Mouse (Mus musculus): ENCODE results near the gene Tbx3. TPM values are rescaled to one million over a fixed set of nuclear protein-coding genes. Genes with fewer than 3 reads are reported as not detected.

Tbx3 gene
- polyA plus RNA-seq, 1 experiment from 2014 or later, result 12.8 TPM

GRCm38 (mm10) chr5:119686199-119686964, 15.9 kb downstream of the Tbx3 start:
- Histone ChIP-seq H3K27me3 (ENCODE audit: control insufficient read depth, insufficient read depth, low read length) (peaks cover 82% of the 10 kb centered on the region), H3K9me3 (replicated peaks; ENCODE audit: control insufficient read depth, low read length) (no peaks in the 10 kb centered on the region), H3K4me2 (peak overlapping the region; percentile 75), H3K4me3 (ENCODE audit: low read depth, low read length) (peak overlapping the region; percentile 40), H3K9ac (ENCODE audit: low read depth, low read length) (0 out of 2 replicates have a peak overlapping the region, but pooled peaks have one; percentile 34), H3K36me3 (ENCODE audit: control insufficient read depth, insufficient read depth, low read length) (no peaks in the 10 kb centered on the region), H3K27ac (ENCODE audit: low read depth, low read length) (no peak overlapping the region), H3K4me1 (ENCODE audit: control insufficient read depth, insufficient read depth, low read length) (peaks cover 12% of the 10 kb centered on the region)
- WGBS (ENCODE audit: insufficient replicate concordance), result 2% methylated on average over 30 of the region's 30 CpGs
- no peak for ATAC-seq (replicated peaks; ENCODE audit: insufficient number of reproducible peaks, low FRiP score, low TSS enrichment)

DNA sequence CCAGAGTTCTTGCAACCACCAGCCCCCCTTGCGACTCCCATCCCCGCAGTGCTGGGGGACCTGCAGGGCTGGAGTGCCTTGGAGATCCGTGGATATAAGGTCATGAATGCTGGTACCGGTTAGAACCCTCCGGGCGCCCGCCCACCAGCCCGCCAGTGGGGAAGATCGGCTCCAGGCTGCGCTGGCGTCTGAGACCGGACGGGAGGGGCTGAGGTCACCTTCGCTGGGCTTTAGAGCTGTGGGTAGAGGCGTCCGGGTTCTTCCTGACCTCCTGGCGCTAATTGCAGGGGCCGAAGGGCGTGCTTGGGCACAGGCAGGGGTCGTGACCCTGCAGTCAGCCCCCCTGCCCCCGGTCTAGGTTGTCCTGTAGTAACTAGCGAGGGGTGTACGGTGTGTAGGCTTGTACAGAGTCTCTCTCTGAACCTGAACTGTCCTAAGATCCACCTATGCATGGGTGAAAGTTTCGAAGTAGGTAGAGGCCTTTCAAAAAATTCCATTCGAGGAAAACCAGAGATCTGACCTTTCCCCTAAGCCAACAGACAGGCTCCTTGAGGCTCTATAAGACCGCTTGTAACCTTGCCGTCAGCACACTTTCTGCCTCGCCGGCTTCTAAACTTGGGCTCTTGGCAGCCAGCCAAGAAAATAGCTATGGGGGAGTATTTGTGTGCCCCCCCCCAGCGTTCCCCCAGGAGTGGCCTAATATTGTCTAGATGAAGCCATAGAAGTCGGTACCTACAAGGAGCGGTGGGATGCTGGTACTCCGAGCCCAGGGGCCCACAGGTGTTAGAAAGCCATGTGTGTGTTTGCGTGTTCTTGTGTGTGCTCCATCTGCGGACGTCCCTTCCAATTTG, 16.8 kb downstream of the Tbx3 start:
- Histone ChIP-seq H3K4me3 (ENCODE audit: low read depth, low read length) (no peak overlapping the region), H3K4me2 (peak overlapping the region; percentile 75), H3K36me3 (ENCODE audit: control insufficient read depth, insufficient read depth, low read length) (no peaks in the 10 kb centered on the region), H3K9ac (ENCODE audit: low read depth, low read length) (peak overlapping the region; percentile 46; the same call in 1 of the 2 replicates), H3K9me3 (replicated peaks; ENCODE audit: control insufficient read depth, low read length) (no peaks in the 10 kb centered on the region), H3K27me3 (ENCODE audit: control insufficient read depth, insufficient read depth, low read length) (peaks cover 76% of the 10 kb centered on the region), H3K4me1 (ENCODE audit: control insufficient read depth, insufficient read depth, low read length) (peaks cover 12% of the 10 kb centered on the region), H3K27ac (ENCODE audit: low read depth, low read length) (no peak overlapping the region)
- WGBS (ENCODE audit: insufficient replicate concordance), result 5% methylated on average over 36 of the region's 36 CpGs
- ATAC-seq (replicated peaks; ENCODE audit: insufficient number of reproducible peaks, low FRiP score, low TSS enrichment), result 0 out of 2 replicates have a peak, but pooled peaks have one; percentile 32

GRCm38 (mm10) chr5:119687856-119688206, 17.4 kb downstream of the Tbx3 start:
- no peak for ATAC-seq (replicated peaks; ENCODE audit: insufficient number of reproducible peaks, low FRiP score, low TSS enrichment)
- Histone ChIP-seq H3K27ac (ENCODE audit: low read depth, low read length) (no peak overlapping the region), H3K27me3 (ENCODE audit: control insufficient read depth, insufficient read depth, low read length) (peaks cover 70% of the 10 kb centered on the region), H3K36me3 (ENCODE audit: control insufficient read depth, insufficient read depth, low read length) (no peaks in the 10 kb centered on the region), H3K9ac (ENCODE audit: low read depth, low read length) (no peak overlapping the region), H3K4me3 (ENCODE audit: low read depth, low read length) (no peak overlapping the region), H3K9me3 (replicated peaks; ENCODE audit: control insufficient read depth, low read length) (no peaks in the 10 kb centered on the region), H3K4me2 (no peak overlapping the region), H3K4me1 (ENCODE audit: control insufficient read depth, insufficient read depth, low read length) (peaks cover 8% of the 10 kb centered on the region)
- 19% methylated on average over 22 of the region's 22 CpGs for WGBS (ENCODE audit: insufficient replicate concordance)

DNA sequence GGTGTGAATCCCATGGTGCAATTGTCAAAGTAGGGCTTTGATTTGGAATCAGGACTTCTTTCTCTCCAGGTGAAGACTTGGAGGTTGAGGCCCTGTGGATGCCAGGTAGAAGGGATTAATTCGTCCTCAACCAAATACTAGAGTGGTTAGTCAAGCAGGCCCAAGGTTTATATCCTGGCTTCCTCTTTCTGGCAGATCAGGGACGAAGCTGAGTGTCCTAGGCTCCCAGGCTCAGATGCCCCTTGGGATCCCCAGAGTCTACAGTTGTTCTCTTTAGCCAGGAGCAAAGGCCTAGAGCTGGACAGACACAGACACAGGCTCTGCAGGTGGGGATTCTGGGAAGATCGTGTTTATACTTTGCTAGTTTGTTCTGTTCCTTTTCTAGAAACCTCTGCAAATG, 17.8 kb downstream of the Tbx3 start:
- Histone ChIP-seq H3K4me3 (ENCODE audit: low read depth, low read length) (no peak overlapping the region), H3K9ac (ENCODE audit: low read depth, low read length) (no peak overlapping the region), H3K9me3 (replicated peaks; ENCODE audit: control insufficient read depth, low read length) (no peaks in the 10 kb centered on the region), H3K4me1 (ENCODE audit: control insufficient read depth, insufficient read depth, low read length) (peaks cover 8% of the 10 kb centered on the region), H3K27me3 (ENCODE audit: control insufficient read depth, insufficient read depth, low read length) (peaks cover 67% of the 10 kb centered on the region), H3K27ac (ENCODE audit: low read depth, low read length) (no peak overlapping the region), H3K4me2 (no peak overlapping the region), H3K36me3 (ENCODE audit: control insufficient read depth, insufficient read depth, low read length) (no peaks in the 10 kb centered on the region)
- ATAC-seq (replicated peaks; ENCODE audit: insufficient number of reproducible peaks, low FRiP score, low TSS enrichment), result no peak
- WGBS (ENCODE audit: insufficient replicate concordance), result 31% methylated on average over 3 of the region's 3 CpGs

GRCm38 (mm10) chr5:119688914-119689420, 18.5 kb downstream of the Tbx3 start:
- H3K36me3 ChIP-seq (ENCODE audit: control insufficient read depth, insufficient read depth, low read length), result no peaks in the 10 kb centered on the region
- WGBS (ENCODE audit: insufficient replicate concordance), result 36% methylated on average over 8 of the region's 8 CpGs
- H3K4me3 ChIP-seq (ENCODE audit: low read depth, low read length), result no peak overlapping the region
- H3K9ac ChIP-seq (ENCODE audit: low read depth, low read length), result no peak overlapping the region
- no peak overlapping the region for H3K4me2 ChIP-seq
- H3K27me3 ChIP-seq (ENCODE audit: control insufficient read depth, insufficient read depth, low read length), result peaks cover 62% of the 10 kb centered on the region
- no peaks in the 10 kb centered on the region for H3K9me3 ChIP-seq (replicated peaks; ENCODE audit: control insufficient read depth, low read length)
- peaks cover 8% of the 10 kb centered on the region for H3K4me1 ChIP-seq (ENCODE audit: control insufficient read depth, insufficient read depth, low read length)
- no peak overlapping the region for H3K27ac ChIP-seq (ENCODE audit: low read depth, low read length)
- no peak for ATAC-seq (replicated peaks; ENCODE audit: insufficient number of reproducible peaks, low FRiP score, low TSS enrichment)

- no peak overlapping the region for H3K4me2 ChIP-seq
- no peaks in the 10 kb centered on the region for H3K9me3 ChIP-seq (replicated peaks; ENCODE audit: control insufficient read depth, low read length)
- H3K27ac ChIP-seq (ENCODE audit: low read depth, low read length), result no peak overlapping the region
- no peaks in the 10 kb centered on the region for H3K36me3 ChIP-seq (ENCODE audit: control insufficient read depth, insufficient read depth, low read length)
- 43% methylated on average over 3 of the region's 3 CpGs for WGBS (ENCODE audit: insufficient replicate concordance)
- H3K4me1 ChIP-seq (ENCODE audit: control insufficient read depth, insufficient read depth, low read length), result peaks cover 8% of the 10 kb centered on the region
- H3K9ac ChIP-seq (ENCODE audit: low read depth, low read length), result no peak overlapping the region
- ATAC-seq (replicated peaks; ENCODE audit: insufficient number of reproducible peaks, low FRiP score, low TSS enrichment), result no peak
- peaks cover 62% of the 10 kb centered on the region for H3K27me3 ChIP-seq (ENCODE audit: control insufficient read depth, insufficient read depth, low read length)
- H3K4me3 ChIP-seq (ENCODE audit: low read depth, low read length), result no peak overlapping the region
These were observed 19.0 kb downstream of the Tbx3 start for GRCm38 (mm10) chr5:119689501-119689900.

- Histone ChIP-seq H3K4me1 (ENCODE audit: control insufficient read depth, insufficient read depth, low read length) (peaks cover 5% of the 10 kb centered on the region), H3K27ac (ENCODE audit: low read depth, low read length) (no peak overlapping the region), H3K36me3 (ENCODE audit: control insufficient read depth, insufficient read depth, low read length) (no peaks in the 10 kb centered on the region), H3K9me3 (replicated peaks; ENCODE audit: control insufficient read depth, low read length) (no peaks in the 10 kb centered on the region), H3K4me3 (ENCODE audit: low read depth, low read length) (no peak overlapping the region), H3K4me2 (no peak overlapping the region), H3K9ac (ENCODE audit: low read depth, low read length) (no peak overlapping the region), H3K27me3 (ENCODE audit: control insufficient read depth, insufficient read depth, low read length) (peaks cover 52% of the 10 kb centered on the region)
- 1% methylated on average over 13 of the region's 13 CpGs for WGBS (ENCODE audit: insufficient replicate concordance)
- ATAC-seq (replicated peaks; ENCODE audit: insufficient number of reproducible peaks, low FRiP score, low TSS enrichment), result no peak
These were observed 20.6 kb downstream of the Tbx3 start for GRCm38 (mm10) chr5:119691075-119691474.

DNA sequence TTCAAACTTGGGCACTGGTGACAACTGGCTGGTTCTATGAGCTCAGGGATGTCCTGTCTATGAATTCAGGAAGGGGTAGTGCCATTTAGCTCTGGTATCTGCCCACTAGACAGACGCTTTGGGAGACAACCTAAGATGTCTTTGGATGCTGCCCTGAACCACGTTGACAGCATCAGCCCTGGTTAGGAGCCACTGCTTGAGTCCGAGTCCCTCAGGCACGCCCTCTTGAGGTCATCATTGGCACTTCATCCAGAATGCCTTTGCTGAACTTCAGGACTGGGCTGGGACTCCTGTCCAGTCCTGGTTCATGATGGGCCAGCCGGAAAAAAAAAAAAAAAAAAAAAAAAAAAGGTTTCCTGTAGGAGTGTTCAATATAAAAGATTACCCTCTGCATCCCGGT, 22.0 kb downstream of the Tbx3 start:
- 32% methylated on average over 6 of the region's 6 CpGs for WGBS (ENCODE audit: insufficient replicate concordance)
- H3K27ac ChIP-seq (ENCODE audit: low read depth, low read length), result no peak overlapping the region
- no peak overlapping the region for H3K4me3 ChIP-seq (ENCODE audit: low read depth, low read length)
- no peak for ATAC-seq (replicated peaks; ENCODE audit: insufficient number of reproducible peaks, low FRiP score, low TSS enrichment)
- H3K36me3 ChIP-seq (ENCODE audit: control insufficient read depth, insufficient read depth, low read length), result no peaks in the 10 kb centered on the region
- H3K9me3 ChIP-seq (replicated peaks; ENCODE audit: control insufficient read depth, low read length), result no peaks in the 10 kb centered on the region
- H3K4me2 ChIP-seq, result no peak overlapping the region
- H3K9ac ChIP-seq (ENCODE audit: low read depth, low read length), result no peak overlapping the region
- H3K4me1 ChIP-seq (ENCODE audit: control insufficient read depth, insufficient read depth, low read length), result no peaks in the 10 kb centered on the region
- H3K27me3 ChIP-seq (ENCODE audit: control insufficient read depth, insufficient read depth, low read length), result peaks cover 39% of the 10 kb centered on the region

Data from heart, embryonic 11.5 days (tissue).